Mouse (Mus musculus): Measurements from ENCODE around the gene Mob3b. TPM values are rescaled to one million over a fixed set of nuclear protein-coding genes. Genes with fewer than 3 reads are reported as not detected.
A peak's percentile ranks its signal among the peaks of the same experiment; 100 is the strongest.

Gene Mob3b
- polyA plus RNA-seq, 1 experiment from 2014 or later, result 11.5 TPM

- H3K27ac ChIP-seq (ENCODE audit: low read length), result no peak overlapping the region
- WGBS, result 63% methylated on average over 13 of the region's 13 CpGs
- H3K36me3 ChIP-seq (ENCODE audit: control insufficient read depth, insufficient read depth, low read length), result no peaks in the 10 kb centered on the region
- ATAC-seq (ENCODE audit: low read depth), result no peak
- no peaks in the 10 kb centered on the region for H3K27me3 ChIP-seq (ENCODE audit: control insufficient read depth, insufficient read depth, low read depth, low read length)
- no peak overlapping the region for H3K4me3 ChIP-seq (ENCODE audit: low read length)
- H3K4me2 ChIP-seq (ENCODE audit: low read depth, low read length), result no peak overlapping the region
- no peaks in the 10 kb centered on the region for H3K9me3 ChIP-seq (ENCODE audit: control insufficient read depth, low read length)
- H3K4me1 ChIP-seq (replicated peaks; ENCODE audit: control insufficient read depth, insufficient read depth, low read length), result peaks cover 6% of the 10 kb centered on the region; the same call in 1 of the 2 replicates
- no peak overlapping the region for H3K9ac ChIP-seq (ENCODE audit: low read length)
These were observed 43.6 kb downstream of the Mob3b start for GRCm38 (mm10) chr4:35113516-35114248.

- peaks cover 6% of the 10 kb centered on the region; the same call in 1 of the 2 replicates for H3K4me1 ChIP-seq (replicated peaks; ENCODE audit: control insufficient read depth, insufficient read depth, low read length)
- H3K36me3 ChIP-seq (ENCODE audit: control insufficient read depth, insufficient read depth, low read length), result no peaks in the 10 kb centered on the region
- WGBS, result 67% methylated on average over 4 of the region's 4 CpGs
- no peak overlapping the region for H3K27ac ChIP-seq (ENCODE audit: low read length)
- no peak for ATAC-seq (ENCODE audit: low read depth)
- no peak overlapping the region for H3K4me2 ChIP-seq (ENCODE audit: low read depth, low read length)
- no peak overlapping the region for H3K4me3 ChIP-seq (ENCODE audit: low read length)
- H3K9me3 ChIP-seq (ENCODE audit: control insufficient read depth, low read length), result no peaks in the 10 kb centered on the region
- H3K27me3 ChIP-seq (ENCODE audit: control insufficient read depth, insufficient read depth, low read depth, low read length), result no peaks in the 10 kb centered on the region
- no peak overlapping the region for H3K9ac ChIP-seq (ENCODE audit: low read length)
These were observed 44.8 kb downstream of the Mob3b start for GRCm38 (mm10) chr4:35112452-35112851.

GRCm38 (mm10) chr4:35105115-35105773, 52.0 kb downstream of the Mob3b start:
- Histone ChIP-seq H3K9ac (ENCODE audit: low read length) (no peak overlapping the region), H3K27ac (ENCODE audit: low read length) (no peak overlapping the region), H3K4me3 (ENCODE audit: low read length) (no peak overlapping the region), H3K27me3 (ENCODE audit: control insufficient read depth, insufficient read depth, low read depth, low read length) (no peaks in the 10 kb centered on the region), H3K9me3 (ENCODE audit: control insufficient read depth, low read length) (no peaks in the 10 kb centered on the region), H3K36me3 (ENCODE audit: control insufficient read depth, insufficient read depth, low read length) (no peaks in the 10 kb centered on the region), H3K4me2 (ENCODE audit: low read depth, low read length) (no peak overlapping the region), H3K4me1 (replicated peaks; ENCODE audit: control insufficient read depth, insufficient read depth, low read length) (peaks cover 5% of the 10 kb centered on the region)
- WGBS, result 80% methylated on average over 14 of the region's 14 CpGs
- no peak for ATAC-seq (ENCODE audit: low read depth)

- Histone ChIP-seq H3K36me3 (ENCODE audit: control insufficient read depth, insufficient read depth, low read length) (no peaks in the 10 kb centered on the region), H3K4me1 (replicated peaks; ENCODE audit: control insufficient read depth, insufficient read depth, low read length) (peaks cover 27% of the 10 kb centered on the region), H3K27me3 (ENCODE audit: control insufficient read depth, insufficient read depth, low read depth, low read length) (no peaks in the 10 kb centered on the region), H3K4me2 (ENCODE audit: low read depth, low read length) (no peak overlapping the region), H3K9me3 (ENCODE audit: control insufficient read depth, low read length) (no peaks in the 10 kb centered on the region), H3K27ac (ENCODE audit: low read length) (no peak overlapping the region), H3K9ac (ENCODE audit: low read length) (no peak overlapping the region), H3K4me3 (ENCODE audit: low read length) (no peak overlapping the region)
- 58% methylated on average over 7 of the region's 7 CpGs for WGBS
- no peak for ATAC-seq (ENCODE audit: low read depth)
These were observed 56.1 kb downstream of the Mob3b start for GRCm38 (mm10) chr4:35101201-35101600.

- Histone ChIP-seq H3K36me3 (ENCODE audit: control insufficient read depth, insufficient read depth, low read length) (no peaks in the 10 kb centered on the region), H3K4me2 (ENCODE audit: low read depth, low read length) (peak overlapping the region; percentile 70), H3K4me1 (replicated peaks; ENCODE audit: control insufficient read depth, insufficient read depth, low read length) (peaks cover 27% of the 10 kb centered on the region), H3K4me3 (ENCODE audit: low read length) (peak overlapping the region; percentile 45), H3K27ac (ENCODE audit: low read length) (peak overlapping the region; percentile 82), H3K9ac (ENCODE audit: low read length) (peak overlapping the region; percentile 45), H3K27me3 (ENCODE audit: control insufficient read depth, insufficient read depth, low read depth, low read length) (no peaks in the 10 kb centered on the region), H3K9me3 (ENCODE audit: control insufficient read depth, low read length) (no peaks in the 10 kb centered on the region)
- 9% methylated on average over 29 of the region's 29 CpGs for WGBS
- ATAC-seq (ENCODE audit: low read depth), result peak; percentile 96
These were observed 57.2 kb downstream of the Mob3b start for GRCm38 (mm10) chr4:35099865-35100780.

- H3K36me3 ChIP-seq (ENCODE audit: control insufficient read depth, insufficient read depth, low read length), result no peaks in the 10 kb centered on the region
- H3K4me1 ChIP-seq (replicated peaks; ENCODE audit: control insufficient read depth, insufficient read depth, low read length), result peaks cover 27% of the 10 kb centered on the region
- no peaks in the 10 kb centered on the region for H3K9me3 ChIP-seq (ENCODE audit: control insufficient read depth, low read length)
- peak; percentile 10; the same call in 1 of the 2 replicates for ATAC-seq (ENCODE audit: low read depth)
- 16% methylated on average over 17 of the region's 17 CpGs for WGBS
- H3K27me3 ChIP-seq (ENCODE audit: control insufficient read depth, insufficient read depth, low read depth, low read length), result no peaks in the 10 kb centered on the region
- H3K9ac ChIP-seq (ENCODE audit: low read length), result peak overlapping the region; percentile 13; the same call in 1 of the 2 replicates
- H3K4me2 ChIP-seq (ENCODE audit: low read depth, low read length), result peak overlapping the region; percentile 70
- peak overlapping the region; percentile 82 for H3K27ac ChIP-seq (ENCODE audit: low read length)
- H3K4me3 ChIP-seq (ENCODE audit: low read length), result peak overlapping the region; percentile 45
These were observed 57.9 kb downstream of the Mob3b start for GRCm38 (mm10) chr4:35099210-35099864.

- no peak for ATAC-seq (ENCODE audit: low read depth)
- Histone ChIP-seq H3K36me3 (ENCODE audit: control insufficient read depth, insufficient read depth, low read length) (no peaks in the 10 kb centered on the region), H3K4me1 (replicated peaks; ENCODE audit: control insufficient read depth, insufficient read depth, low read length) (peaks cover 27% of the 10 kb centered on the region), H3K27ac (ENCODE audit: low read length) (no peak overlapping the region), H3K4me2 (ENCODE audit: low read depth, low read length) (no peak overlapping the region), H3K27me3 (ENCODE audit: control insufficient read depth, insufficient read depth, low read depth, low read length) (no peaks in the 10 kb centered on the region), H3K9ac (ENCODE audit: low read length) (no peak overlapping the region), H3K9me3 (ENCODE audit: control insufficient read depth, low read length) (no peaks in the 10 kb centered on the region), H3K4me3 (ENCODE audit: low read length) (no peak overlapping the region)
- 70% methylated on average over 6 of the region's 6 CpGs for WGBS
These were observed 58.7 kb downstream of the Mob3b start for GRCm38 (mm10) chr4:35098552-35098951.

GRCm38 (mm10) chr4:35096226-35097175, 60.8 kb downstream of the Mob3b start:
- WGBS, result 64% methylated on average over 28 of the region's 28 CpGs
- Histone ChIP-seq H3K4me2 (ENCODE audit: low read depth, low read length) (no peak overlapping the region), H3K27me3 (ENCODE audit: control insufficient read depth, insufficient read depth, low read depth, low read length) (no peaks in the 10 kb centered on the region), H3K36me3 (ENCODE audit: control insufficient read depth, insufficient read depth, low read length) (no peaks in the 10 kb centered on the region), H3K9ac (ENCODE audit: low read length) (no peak overlapping the region), H3K4me3 (ENCODE audit: low read length) (no peak overlapping the region), H3K4me1 (replicated peaks; ENCODE audit: control insufficient read depth, insufficient read depth, low read length) (peaks cover 27% of the 10 kb centered on the region), H3K27ac (ENCODE audit: low read length) (no peak overlapping the region), H3K9me3 (ENCODE audit: control insufficient read depth, low read length) (no peaks in the 10 kb centered on the region)
- peak; percentile 16; the same call in 1 of the 2 replicates for ATAC-seq (ENCODE audit: low read depth)

All from lung, embryonic 16.5 days (tissue).